Mouse (Mus musculus): ENCODE data around the gene Rab5c.

Gene Rab5c

DNA sequence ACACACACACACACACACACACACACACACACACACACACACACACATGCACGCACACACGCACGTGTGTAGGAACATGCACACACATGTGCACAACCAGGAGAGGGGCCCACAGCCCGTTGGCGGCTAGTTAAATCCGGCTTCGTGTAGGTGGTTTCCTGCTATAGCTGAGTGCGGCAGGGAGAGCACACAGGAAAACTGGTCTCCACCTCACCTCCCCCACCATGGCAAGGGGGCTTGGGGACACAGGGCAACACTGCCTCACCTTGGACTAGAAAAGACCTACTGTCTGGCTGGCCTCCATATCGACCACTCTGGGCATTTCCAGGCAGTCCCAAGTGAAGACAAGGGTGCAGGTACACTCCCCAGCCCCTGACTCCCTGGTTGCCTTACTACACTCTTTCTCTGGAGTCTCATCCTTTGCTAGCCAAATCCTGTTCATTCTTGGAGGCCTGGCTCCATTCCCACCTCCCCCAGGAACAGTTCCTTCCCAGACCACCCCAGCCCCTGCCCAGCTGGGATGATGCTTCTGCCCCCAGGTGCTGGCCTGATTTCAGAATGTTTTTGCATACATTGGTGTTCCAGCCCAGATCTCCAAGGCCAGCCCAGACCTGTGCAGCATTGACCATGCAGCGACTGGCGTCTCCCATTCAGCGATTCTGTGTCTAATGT, 16.1 kb upstream of the Rab5c start:
- DNase-seq (ENCODE audit: low spot score), result no peak

- DNase-seq (ENCODE audit: low spot score), result no peak
Observed at GRCm38 (mm10) chr11:100752294-100752693, 14.3 kb upstream of the Rab5c start.

DNA sequence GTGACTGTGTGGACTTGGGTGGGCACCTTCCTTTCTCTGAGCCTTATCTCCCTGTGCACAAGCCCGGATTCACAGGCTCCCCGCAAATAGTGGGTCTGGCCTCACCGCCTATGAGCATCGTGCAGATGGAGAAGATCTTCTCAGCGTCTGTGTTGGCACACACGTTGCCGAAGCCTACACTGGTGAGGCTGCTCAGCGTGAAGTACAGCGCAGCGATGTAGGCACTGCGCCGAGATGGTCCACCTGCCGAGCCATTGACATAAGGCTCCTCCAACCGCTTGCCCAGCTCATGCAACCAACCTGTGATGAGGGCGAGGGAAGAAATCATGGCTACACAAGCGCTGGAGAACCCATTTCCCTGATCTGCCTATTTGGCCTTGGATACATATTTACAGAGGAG, 12.1 kb upstream of the Rab5c start:
- DNase-seq (ENCODE audit: low spot score), result no peak

GRCm38 (mm10) chr11:100749469-100749868, 11.5 kb upstream of the Rab5c start:
- DNase-seq (ENCODE audit: low spot score), result no peak

DNA sequence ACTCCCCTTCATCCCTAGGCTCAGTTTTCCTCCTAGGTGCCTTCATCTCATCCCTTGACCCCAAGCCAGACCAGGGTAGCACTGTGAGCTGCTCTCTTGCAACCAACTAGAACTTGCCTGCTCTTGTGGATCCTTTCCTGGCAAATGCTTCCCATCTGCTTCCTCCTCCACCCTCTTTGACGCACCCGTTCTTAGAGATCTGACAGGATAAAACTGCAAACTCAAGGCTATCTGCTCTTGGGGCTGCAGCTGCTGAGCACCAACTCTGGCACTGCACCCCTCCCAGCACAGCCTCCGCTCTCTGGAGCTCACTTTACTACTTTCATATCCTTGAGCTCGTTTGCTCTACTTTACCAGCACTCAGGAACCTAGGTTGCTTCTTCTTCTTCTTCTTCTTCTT, 10.6 kb upstream of the Rab5c start:
- DNase-seq (ENCODE audit: low spot score), result no peak

DNA sequence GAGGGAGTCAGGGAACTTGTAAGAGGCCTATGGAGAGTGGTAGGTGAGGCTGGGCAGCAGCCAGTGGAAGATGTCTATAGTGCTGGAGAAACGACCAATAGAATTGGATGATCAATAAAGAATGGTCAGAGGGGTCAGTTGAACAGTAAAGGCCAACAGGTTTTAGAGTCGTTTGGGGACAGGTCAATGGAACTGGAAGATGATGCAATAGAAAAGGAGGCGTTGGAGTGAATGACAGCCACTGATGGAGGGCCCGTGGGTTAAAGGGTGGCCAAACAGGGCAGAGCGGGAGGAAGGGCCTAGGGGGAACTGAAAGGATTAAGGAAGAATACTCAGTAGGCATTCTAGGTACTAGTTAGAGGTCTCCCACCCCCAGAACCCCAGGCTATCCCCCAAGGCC, 9.1 kb upstream of the Rab5c start:
- no peak for DNase-seq (ENCODE audit: low spot score)

DNA sequence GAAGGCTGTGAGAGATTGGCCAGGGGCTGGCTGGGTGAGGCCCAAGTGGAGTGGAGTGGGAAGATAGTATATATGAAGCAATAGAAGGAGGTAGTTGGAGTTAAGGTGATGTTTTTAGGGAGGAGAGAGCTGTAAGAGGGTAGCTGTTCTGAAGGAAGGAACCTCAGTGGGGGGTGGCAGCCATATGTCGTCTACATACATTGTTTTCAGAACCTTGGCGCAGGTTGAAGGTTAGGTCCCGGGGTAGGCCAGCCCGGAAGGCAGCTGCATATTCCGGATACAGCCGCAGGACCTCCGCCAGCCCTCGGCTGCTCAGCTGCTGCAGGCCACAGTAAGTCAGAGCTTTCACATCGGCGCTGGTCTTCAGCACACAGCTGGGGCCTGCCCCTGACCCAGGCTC, 8.5 kb upstream of the Rab5c start:
- DNase-seq (ENCODE audit: low spot score), result no peak

DNA sequence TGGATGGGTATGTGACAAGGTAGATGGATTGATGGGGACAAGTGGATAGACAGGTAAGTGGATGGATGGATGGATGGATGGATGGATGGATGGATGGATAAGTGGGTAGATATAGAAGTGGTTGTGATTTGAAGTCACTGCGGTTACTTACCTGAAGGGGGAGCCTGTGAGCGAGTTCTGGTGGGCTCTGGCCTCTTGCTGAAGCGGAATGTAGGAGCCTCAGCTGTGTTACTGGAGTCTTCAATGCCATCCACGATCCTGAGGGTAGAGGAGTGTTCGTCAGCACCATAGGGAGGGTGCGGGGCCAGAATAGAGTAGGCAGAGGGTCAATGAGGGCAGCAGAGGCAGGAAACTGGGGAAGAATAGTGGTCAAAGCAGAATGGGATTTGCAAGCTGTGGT, 7.1 kb upstream of the Rab5c start:
- DNase-seq (ENCODE audit: low spot score), result peak; percentile 80

DNA sequence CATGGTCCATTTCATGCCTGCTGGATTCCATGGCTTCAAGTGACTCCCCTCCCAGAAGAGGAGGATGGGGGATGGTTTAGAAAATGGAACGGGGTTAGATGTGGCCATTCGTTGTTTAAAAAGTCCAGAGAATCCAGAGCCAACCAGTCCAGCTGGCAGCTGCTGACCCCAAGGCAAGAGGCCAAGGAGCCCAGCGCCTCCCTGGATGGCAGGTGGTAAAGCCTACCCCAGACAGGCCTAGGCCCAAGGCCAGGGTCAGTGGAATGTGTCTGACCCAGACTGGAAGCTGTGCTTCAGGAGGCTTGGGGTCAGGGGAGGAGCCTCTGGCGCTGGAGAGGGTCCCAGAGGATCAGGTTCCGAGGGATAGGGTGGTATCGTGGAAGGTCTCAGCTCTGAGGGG, 3.3 kb upstream of the Rab5c start:
- no peak for DNase-seq (ENCODE audit: low spot score)

DNA sequence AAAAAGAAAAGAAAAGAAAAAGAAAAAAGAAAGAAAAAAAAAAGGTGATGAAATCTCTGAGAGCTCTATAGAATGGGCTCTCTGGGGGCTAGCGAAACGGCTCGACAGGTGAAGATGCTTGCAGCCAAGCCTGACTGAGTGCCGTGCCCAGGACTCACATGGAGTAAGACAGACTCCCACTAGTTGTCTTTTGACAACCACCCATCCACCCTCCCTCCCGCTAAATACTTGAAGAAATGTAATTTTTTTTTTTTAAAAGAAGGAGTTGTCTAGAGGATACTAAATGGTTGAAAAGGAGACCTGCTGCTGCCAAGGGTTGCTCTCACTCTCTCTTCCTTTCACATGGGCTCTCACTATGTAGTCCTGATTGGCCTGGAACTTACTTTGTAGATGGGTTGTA, 734 bp upstream of the Rab5c start:
- no peak for DNase-seq (ENCODE audit: low spot score)

DNA sequence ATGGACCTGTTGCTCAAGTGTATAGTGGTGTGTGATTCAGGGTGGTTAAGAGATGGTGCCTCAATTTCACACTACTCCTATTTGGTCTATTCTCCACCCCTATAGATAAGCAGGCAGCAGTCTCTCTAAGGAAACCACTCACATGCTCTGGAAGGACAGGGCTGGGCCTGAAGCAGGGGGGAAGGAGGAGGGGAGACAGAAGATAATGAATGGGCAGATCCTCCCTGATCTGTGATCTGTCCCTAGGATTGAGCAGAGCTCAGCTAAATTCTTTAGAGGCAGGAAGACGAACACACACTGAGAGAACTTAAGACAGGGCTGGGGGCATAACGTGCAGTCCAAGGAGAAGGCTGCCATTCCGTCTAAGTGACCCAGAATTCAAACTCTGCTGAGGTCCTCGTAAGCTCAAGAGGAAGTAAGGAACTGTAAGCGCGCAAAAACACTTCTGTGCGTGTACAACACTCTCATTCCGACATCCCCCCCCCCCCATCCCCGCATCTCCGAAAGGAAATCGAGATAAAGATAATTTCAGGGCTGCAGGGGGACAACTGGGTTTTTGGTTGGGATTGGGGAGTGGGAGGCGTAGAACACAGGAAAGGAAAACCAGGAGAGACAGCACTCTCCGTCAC, 796 bp downstream of the Rab5c start:
- DNase-seq (ENCODE audit: low spot score), result no peak

DNA sequence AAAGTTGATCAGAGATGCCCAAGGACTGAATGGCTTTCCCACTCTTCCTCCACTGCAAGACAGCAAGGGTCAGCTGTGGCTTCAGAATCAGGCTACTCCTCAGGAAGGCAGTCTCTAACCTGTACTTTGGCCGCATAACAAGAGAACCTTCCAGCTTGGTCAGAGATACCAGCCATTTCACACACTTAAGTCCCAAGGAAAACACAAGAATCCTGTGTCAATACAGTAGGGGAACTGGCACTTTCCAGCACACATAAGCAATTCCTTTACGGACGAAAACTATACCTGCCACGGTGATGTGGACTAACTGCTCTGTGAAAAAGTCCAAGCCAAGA, 1.3 kb downstream of the Rab5c start:
- DNase-seq (ENCODE audit: low spot score), result no peak

DNA sequence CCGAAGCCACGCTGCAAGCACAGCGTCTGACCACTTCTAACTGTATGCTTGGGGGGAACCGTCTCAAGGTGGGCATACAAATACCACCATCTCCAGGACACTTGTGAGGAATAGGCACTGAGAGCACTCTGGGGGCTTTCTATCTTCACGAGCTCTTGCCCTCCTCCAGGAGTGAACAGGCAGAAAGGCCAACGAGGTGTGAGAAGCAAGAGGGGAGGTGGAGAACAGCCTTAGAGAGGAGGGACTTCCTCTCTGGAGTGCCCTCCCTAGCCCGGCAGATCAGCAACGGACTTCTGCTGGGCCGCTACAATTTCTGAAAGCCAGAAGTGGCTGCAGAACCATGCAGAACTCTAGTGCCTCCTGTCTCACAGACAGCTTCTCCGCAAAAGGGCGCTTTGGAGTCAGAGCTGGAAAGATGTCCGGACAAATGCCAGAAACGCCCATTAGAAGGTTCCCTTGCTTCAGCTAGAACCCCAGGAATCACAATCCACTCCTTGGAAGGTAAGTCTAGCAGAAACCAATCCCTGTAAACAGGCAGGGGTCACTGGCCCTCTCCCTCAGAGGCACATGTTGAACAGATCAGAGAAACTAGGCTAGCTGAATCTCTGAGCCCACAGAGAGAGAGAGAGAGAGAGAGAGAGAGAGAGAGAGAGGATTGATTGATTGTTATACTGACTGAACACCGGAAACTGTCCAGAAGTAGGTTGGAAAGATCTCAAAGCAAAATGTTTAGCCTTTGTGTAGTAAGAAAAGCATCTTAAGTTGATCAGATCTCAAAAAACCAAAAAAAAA, 1.9 kb downstream of the Rab5c start:
- DNase-seq (ENCODE audit: low spot score), result no peak

DNA sequence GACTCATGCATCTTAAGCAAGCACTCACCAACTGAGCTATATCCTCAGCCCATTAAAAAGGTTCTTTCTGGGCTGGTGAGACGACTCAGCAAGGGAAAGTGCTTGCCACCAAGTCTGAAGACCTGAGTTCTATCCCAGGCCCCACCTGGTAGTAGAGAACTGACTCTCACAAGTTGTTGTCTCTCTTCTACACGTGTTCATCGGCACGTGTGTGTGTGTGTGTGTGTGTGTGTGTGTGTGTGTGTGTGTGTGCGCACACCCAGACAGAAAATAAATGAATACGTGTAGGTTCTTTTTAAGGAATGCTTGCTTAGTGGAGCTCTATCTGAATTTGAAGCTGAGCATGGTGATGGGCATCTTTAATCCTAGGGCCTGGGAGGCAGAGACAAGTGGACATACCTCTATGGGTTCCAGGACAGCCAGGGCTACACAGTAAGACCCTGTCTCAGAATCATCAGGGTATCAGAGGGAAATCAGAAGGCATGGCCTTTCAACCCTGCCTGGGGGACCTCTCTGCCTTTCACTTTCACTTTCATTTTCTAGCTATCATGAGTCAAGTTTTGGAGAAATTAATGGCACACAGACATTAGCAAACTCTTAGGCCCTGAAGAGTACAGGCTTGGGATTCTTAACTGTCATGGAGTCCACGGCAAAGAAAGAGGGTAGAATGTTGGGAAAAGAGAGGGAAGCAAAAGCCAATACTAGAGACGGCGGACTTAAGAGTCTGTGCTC, 2.7 kb downstream of the Rab5c start:
- no peak for DNase-seq (ENCODE audit: low spot score)

DNA sequence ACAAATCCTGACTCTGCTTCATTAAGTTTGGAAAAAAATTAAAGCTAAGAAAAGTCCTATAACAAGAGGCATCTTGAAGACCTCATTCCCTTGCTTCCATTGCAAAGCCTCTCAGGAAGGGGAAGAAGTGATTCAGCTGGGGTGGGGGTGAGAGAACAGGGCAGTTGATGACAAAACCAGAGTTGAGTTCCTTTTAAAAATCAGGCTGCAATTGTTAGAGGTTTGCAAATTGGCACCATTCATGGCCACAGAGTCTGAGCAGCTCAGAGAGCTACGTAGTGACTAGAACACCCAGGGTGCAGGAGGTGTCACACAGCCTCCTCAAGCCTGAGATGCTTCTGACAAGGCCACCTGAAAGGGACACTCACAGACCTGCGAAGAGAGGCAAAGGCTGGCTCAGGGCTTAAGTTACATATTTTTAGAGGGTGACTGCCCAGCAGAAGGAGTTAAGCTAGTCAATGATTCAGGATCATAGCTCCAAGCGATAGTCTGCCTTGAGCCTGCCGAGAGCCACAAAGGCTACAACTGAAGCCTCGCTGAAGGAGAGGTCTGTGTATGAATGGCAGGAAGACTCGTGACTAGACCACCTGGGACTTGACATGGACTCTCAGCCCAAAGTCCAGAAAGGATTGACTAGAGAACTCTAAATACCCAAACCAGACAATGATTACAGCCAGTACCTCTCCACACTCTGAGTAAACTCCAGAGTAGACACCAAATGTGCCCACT, 7.4 kb downstream of the Rab5c start:
- DNase-seq (ENCODE audit: low spot score), result no peak

GRCm38 (mm10) chr11:100729976-100730375, 8.0 kb downstream of the Rab5c start:
- DNase-seq (ENCODE audit: low spot score), result no peak

DNA sequence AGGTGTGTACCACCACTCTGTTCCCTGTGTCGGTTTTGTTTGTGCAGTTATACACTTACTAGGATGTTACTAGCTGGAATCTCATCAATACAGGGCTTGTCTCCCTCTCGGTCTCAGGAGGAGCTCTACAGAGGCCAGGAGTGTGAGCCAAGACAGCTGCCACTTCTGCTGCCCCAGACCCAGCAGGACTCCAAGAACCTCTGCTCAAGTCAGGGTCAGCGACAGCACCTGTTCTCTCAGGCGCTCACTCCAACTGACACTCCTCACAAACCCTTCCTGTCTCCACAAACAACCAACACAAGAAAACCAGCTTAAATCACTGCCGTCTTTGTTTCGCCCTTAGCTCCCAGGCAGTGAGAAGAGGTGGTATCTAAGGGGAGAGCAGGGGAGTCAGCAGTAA, 9.4 kb downstream of the Rab5c start:
- no peak for DNase-seq (ENCODE audit: low spot score)

- no peak for DNase-seq (ENCODE audit: low spot score)
Observed at GRCm38 (mm10) chr11:100727201-100727600, 10.8 kb downstream of the Rab5c start.

- no peak for DNase-seq (ENCODE audit: low spot score)
Observed at GRCm38 (mm10) chr11:100724919-100725512, 13.0 kb downstream of the Rab5c start.

- DNase-seq (ENCODE audit: low spot score), result no peak
Observed at GRCm38 (mm10) chr11:100722493-100723028, 15.5 kb downstream of the Rab5c start.

DNA sequence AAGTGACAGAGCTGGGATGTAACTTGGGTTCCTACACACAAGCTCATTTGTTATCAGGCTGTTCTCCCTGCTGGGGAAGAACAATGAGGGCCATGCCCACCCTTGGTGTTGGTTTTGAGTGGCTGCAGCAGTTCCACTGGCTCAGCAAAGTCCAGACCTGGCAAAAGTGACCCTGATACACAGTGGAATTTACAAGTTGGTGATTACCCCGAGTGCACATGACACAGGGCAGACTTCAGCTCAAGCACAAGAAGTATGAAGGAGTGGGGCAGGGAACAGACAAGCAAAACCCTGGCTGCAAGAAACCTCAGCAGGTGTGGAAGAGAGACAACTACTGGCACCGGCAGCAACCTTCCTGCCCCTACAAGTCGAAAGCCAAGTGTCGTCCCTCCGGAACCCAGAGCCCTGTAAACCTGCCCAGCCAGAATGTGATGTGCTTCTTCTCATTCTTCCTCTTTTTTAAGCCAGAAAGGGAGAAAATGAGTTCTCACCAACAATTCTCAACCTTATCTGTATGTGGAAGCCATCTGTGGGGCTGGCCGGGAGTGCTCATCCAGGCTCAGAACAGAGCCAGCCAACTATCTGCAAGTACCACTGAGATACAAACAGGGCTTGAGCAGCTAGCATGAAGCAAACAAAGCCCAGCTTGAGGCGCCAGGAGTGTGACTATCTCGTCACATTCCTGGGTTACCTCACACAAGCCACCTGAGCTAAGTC, 16.1 kb downstream of the Rab5c start:
- DNase-seq (ENCODE audit: low spot score), result no peak
